Mouse (Mus musculus): ENCODE data around the gene Fbxl17. TPM values are rescaled to one million over a fixed set of nuclear protein-coding genes. Genes with fewer than 3 reads are reported as not detected.

The Fbxl17 gene
- total and polyA plus RNA-seq, 2 experiments from 2014 or later: 13.1 to 22.3 TPM

DNA sequence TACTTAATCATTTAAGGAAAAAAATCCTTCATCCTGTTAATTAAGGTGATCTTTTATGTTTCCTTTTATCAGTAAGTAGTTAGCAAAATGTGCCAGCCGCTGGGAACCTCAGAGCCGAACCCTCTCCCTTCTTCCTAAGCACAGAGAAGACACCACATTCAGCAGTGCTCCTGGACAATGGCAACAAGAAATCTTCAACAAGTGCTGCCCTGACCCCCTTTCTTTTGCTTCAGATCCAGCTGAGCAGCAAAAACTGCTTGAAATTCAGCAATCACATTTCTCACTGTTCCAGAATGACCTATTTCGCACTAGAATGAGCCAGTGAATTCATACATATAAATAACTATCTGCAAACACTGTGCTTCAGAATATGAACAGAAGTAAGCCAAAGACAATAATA, 205.8 kb downstream of the Fbxl17 start:
- no peaks in the 10 kb centered on the region for H3K36me3 ChIP-seq (ENCODE audit: insufficient read depth, low read length)
- no peaks in the 10 kb centered on the region for H3K4me1 ChIP-seq (ENCODE audit: insufficient read depth, low read length)
- no peak for ATAC-seq
- H3K9me3 ChIP-seq (ENCODE audit: low read length): no peaks in the 10 kb centered on the region
- no peak for TF ChIP-seq CTCF (IDR thresholded peaks at IDR 0.05; ENCODE audit: low read depth)
- H3K4me2 ChIP-seq (ENCODE audit: low read depth, low read length): no peak overlapping the region
- no peaks in the 10 kb centered on the region for H3K27me3 ChIP-seq (ENCODE audit: insufficient read depth, low read length)
- H3K4me3 ChIP-seq (ENCODE audit: low read length): no peak overlapping the region
- H3K9ac ChIP-seq (replicated peaks; ENCODE audit: low read length): no peak overlapping the region
- 47% methylated on average over 3 of the region's 3 CpGs for WGBS
- H3K27ac ChIP-seq: no peak overlapping the region
- DNase-seq (ENCODE audit: low spot score): no peak

DNA sequence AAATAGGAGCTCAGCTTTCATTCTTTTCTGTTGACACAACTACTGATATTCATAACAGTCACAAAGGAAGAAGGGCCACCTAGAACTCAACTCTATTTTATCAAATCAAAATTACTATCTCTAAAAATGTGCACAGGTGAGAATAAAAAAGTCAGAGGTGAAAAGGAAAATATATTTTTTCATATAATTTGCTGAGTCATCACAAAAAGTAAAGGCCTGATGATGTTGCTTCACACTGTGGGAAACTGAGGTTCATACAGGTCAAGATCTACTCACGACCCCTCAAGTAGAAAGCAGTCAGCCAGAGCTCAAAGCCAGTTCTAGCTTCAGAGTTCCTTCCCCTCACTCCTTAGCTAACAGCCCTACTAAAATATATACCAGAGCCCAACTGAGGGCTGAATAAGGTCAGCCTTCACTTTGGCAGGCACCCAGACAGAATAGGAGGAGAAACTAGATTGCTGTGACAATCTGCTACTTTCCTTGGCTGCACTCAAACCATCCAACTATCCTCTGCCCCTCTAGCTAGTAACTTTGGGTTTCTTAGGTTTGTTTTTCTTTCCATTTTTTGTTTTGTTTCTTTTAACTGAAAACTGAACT, 210.4 kb downstream of the Fbxl17 start:
- H3K9ac ChIP-seq (replicated peaks; ENCODE audit: low read length): no peak overlapping the region
- no peaks in the 10 kb centered on the region for H3K4me1 ChIP-seq (ENCODE audit: insufficient read depth, low read length)
- DNase-seq (ENCODE audit: low spot score) (no peak), ATAC-seq (no peak)
- no peak overlapping the region for H3K4me3 ChIP-seq (ENCODE audit: low read length)
- no peak for TF ChIP-seq CTCF (IDR thresholded peaks at IDR 0.05; ENCODE audit: low read depth)
- 78% methylated on average over 1 of the region's 1 CpGs for WGBS
- H3K9me3 ChIP-seq (ENCODE audit: low read length): no peaks in the 10 kb centered on the region
- no peaks in the 10 kb centered on the region for H3K36me3 ChIP-seq (ENCODE audit: insufficient read depth, low read length)
- H3K27ac ChIP-seq: no peak overlapping the region
- H3K4me2 ChIP-seq (ENCODE audit: low read depth, low read length): no peak overlapping the region
- no peaks in the 10 kb centered on the region for H3K27me3 ChIP-seq (ENCODE audit: insufficient read depth, low read length)

DNA sequence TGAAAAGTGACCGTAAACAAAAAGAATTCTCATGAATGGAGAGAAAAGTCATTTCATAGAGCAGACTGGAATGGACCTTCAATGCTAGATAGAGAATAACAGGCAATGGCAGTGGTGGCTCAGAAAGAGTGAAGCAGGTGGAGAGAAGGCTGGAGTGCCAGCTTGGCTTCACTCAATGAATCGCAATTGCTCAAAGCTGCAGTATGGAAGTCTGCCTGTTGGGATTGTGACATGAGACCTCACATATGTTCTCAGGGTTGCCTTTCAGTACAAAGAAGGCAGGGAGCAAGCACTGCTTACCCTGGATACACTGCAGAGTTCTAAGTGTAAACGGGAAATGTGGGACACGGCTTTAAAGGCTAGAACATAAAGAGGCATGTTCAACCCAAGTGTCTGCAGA, 211.0 kb downstream of the Fbxl17 start:
- ATAC-seq (no peak), DNase-seq (ENCODE audit: low spot score) (no peak)
- no peaks in the 10 kb centered on the region for H3K9me3 ChIP-seq (ENCODE audit: low read length)
- H3K36me3 ChIP-seq (ENCODE audit: insufficient read depth, low read length): no peaks in the 10 kb centered on the region
- no peak overlapping the region for H3K4me2 ChIP-seq (ENCODE audit: low read depth, low read length)
- H3K27me3 ChIP-seq (ENCODE audit: insufficient read depth, low read length): no peaks in the 10 kb centered on the region
- no peak overlapping the region for H3K27ac ChIP-seq
- H3K4me3 ChIP-seq (ENCODE audit: low read length): no peak overlapping the region
- H3K9ac ChIP-seq (replicated peaks; ENCODE audit: low read length): no peak overlapping the region
- TF ChIP-seq CTCF (IDR thresholded peaks at IDR 0.05; ENCODE audit: low read depth): no peak
- H3K4me1 ChIP-seq (ENCODE audit: insufficient read depth, low read length): no peaks in the 10 kb centered on the region
- WGBS: 86% methylated on average over 4 of the region's 4 CpGs

DNA sequence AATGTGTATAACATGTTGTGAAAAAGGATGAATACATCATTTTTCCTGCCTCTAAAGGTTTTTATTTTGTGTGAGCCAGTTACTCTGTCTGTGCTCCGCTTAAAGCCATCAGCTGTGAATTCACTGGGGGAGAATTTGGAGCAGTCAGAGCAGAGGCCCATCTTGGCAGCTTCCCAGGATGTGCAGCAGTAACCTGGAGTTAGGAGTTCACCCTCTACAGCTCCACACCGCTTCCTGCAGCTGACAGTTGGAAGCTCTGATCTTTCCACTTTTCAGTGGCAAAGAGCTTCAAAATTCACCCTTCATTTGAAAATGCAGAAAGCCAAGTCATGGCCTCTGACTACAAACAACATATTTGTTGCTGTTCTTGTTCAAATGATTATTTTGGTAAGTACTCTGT, 212.4 kb downstream of the Fbxl17 start:
- 38% methylated on average over 2 of the region's 2 CpGs for WGBS
- no peaks in the 10 kb centered on the region for H3K27me3 ChIP-seq (ENCODE audit: insufficient read depth, low read length)
- no peaks in the 10 kb centered on the region for H3K36me3 ChIP-seq (ENCODE audit: insufficient read depth, low read length)
- TF ChIP-seq CTCF (IDR thresholded peaks at IDR 0.05; ENCODE audit: low read depth): no peak
- H3K9me3 ChIP-seq (ENCODE audit: low read length): no peaks in the 10 kb centered on the region
- DNase-seq (ENCODE audit: low spot score): peak; percentile 75
- no peaks in the 10 kb centered on the region for H3K4me1 ChIP-seq (ENCODE audit: insufficient read depth, low read length)
- no peak overlapping the region for H3K4me2 ChIP-seq (ENCODE audit: low read depth, low read length)
- no peak overlapping the region for H3K27ac ChIP-seq
- ATAC-seq: no peak
- H3K4me3 ChIP-seq (ENCODE audit: low read length): no peak overlapping the region
- H3K9ac ChIP-seq (replicated peaks; ENCODE audit: low read length): no peak overlapping the region

DNA sequence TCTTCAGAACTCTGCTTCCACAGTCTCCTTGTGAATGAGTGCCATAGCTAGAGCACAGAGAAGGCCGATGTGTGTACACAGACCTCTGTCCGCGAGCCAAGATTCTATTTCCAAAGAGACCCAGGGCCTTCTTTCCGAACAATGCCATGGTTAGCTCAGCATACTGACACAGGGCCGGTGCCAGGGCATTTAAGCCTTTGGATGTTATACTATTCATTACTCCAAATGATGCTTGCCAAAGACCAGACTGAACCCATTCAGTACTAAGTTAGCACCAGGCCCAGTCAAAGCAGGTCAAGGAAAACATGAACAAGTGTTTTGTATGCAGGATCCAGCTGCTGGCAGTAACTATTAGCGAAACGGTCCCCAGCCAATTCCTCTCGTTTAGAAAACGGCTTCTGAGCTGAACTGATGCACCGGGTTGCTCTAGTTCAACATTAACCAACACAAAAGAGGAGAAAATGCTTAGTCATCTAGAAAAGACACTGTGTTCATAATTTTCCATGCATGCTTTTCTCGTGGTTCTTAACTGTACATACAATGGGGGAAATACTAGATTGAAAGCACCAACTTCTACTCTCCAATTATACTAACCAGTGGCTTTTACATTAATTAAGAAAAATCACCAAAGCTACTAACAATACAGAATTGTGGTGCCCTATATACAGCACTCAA, 214.4 kb downstream of the Fbxl17 start:
- WGBS: 26% methylated on average over 11 of the region's 11 CpGs

DNA sequence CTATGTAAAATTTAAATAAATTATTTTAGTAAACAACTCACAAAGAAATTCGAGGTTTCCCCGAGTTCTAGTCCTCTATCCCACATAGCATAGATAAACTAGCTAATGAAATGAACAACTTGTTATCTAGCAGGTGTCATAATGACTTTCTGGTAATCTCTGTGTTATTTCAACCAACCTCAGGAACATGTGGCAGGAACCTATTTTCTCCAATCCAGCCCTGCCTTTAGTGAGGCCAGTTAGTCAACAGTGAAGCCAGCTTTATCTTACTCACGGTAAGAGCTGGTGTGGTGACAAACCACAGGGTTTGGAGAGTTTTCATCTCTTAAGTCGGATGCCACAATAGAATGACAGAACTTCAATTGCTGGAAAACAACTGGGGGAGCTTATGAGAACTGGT, 215.7 kb downstream of the Fbxl17 start:
- H3K27ac ChIP-seq: no peak overlapping the region
- H3K36me3 ChIP-seq (ENCODE audit: insufficient read depth, low read length): no peaks in the 10 kb centered on the region
- H3K4me2 ChIP-seq (ENCODE audit: low read depth, low read length): no peak overlapping the region
- no peak overlapping the region for H3K9ac ChIP-seq (replicated peaks; ENCODE audit: low read length)
- no peak overlapping the region for H3K4me3 ChIP-seq (ENCODE audit: low read length)
- 86% methylated on average over 4 of the region's 4 CpGs for WGBS
- no peak for TF ChIP-seq CTCF (IDR thresholded peaks at IDR 0.05; ENCODE audit: low read depth)
- DNase-seq (ENCODE audit: low spot score) (no peak), ATAC-seq (no peak)
- H3K4me1 ChIP-seq (ENCODE audit: insufficient read depth, low read length): no peaks in the 10 kb centered on the region
- no peaks in the 10 kb centered on the region for H3K27me3 ChIP-seq (ENCODE audit: insufficient read depth, low read length)
- no peaks in the 10 kb centered on the region for H3K9me3 ChIP-seq (ENCODE audit: low read length)

More for the DNA sequence above, 214.4 kb downstream of the Fbxl17 start:
- TF ChIP-seq CTCF (IDR thresholded peaks at IDR 0.05; ENCODE audit: low read depth): no peak
- H3K27me3 ChIP-seq (ENCODE audit: insufficient read depth, low read length): no peaks in the 10 kb centered on the region
- peak; percentile 90 for DNase-seq (ENCODE audit: low spot score)
- no peaks in the 10 kb centered on the region for H3K36me3 ChIP-seq (ENCODE audit: insufficient read depth, low read length)
- H3K4me1 ChIP-seq (ENCODE audit: insufficient read depth, low read length): no peaks in the 10 kb centered on the region
- no peak overlapping the region for H3K27ac ChIP-seq
- H3K9ac ChIP-seq (replicated peaks; ENCODE audit: low read length): no peak overlapping the region
- peak; percentile 94 for ATAC-seq
- no peak overlapping the region for H3K4me2 ChIP-seq (ENCODE audit: low read depth, low read length)
- H3K9me3 ChIP-seq (ENCODE audit: low read length): no peaks in the 10 kb centered on the region
- H3K4me3 ChIP-seq (ENCODE audit: low read length): no peak overlapping the region

DNA sequence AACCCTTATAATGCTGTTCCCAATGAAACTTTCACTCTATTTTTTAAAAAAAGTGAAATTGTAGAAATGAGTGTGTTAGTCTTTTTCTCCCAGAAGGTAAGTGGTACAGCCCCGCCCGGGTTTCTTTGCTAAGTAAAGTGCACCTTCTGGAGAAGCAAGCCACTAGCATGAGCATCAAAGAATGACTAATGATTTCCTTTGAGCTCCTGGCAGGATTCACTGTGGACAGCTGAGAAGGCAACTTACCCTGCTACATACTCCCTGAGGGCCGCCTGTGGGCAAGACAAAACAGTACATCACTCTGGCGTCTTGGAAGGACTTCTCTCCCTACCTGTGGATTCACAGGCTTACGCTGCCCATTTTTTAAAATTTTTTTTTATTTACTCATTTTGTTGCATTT, 217.8 kb downstream of the Fbxl17 start:
- ATAC-seq: no peak
- 80% methylated on average over 5 of the region's 5 CpGs for WGBS
- H3K27me3 ChIP-seq (ENCODE audit: insufficient read depth, low read length): no peaks in the 10 kb centered on the region

More for the DNA sequence above, 217.8 kb downstream of the Fbxl17 start:
- no peak overlapping the region for H3K4me3 ChIP-seq (ENCODE audit: low read length)
- TF ChIP-seq CTCF (IDR thresholded peaks at IDR 0.05; ENCODE audit: low read depth): no peak
- no peak overlapping the region for H3K9ac ChIP-seq (replicated peaks; ENCODE audit: low read length)
- H3K9me3 ChIP-seq (ENCODE audit: low read length): no peaks in the 10 kb centered on the region
- H3K36me3 ChIP-seq (ENCODE audit: insufficient read depth, low read length): no peaks in the 10 kb centered on the region
- no peak overlapping the region for H3K4me2 ChIP-seq (ENCODE audit: low read depth, low read length)
- H3K4me1 ChIP-seq (ENCODE audit: insufficient read depth, low read length): no peaks in the 10 kb centered on the region
- no peak for DNase-seq (ENCODE audit: low spot score)
- no peak overlapping the region for H3K27ac ChIP-seq
